Mouse (Mus musculus): Measurements from ENCODE around the gene Zfp784.

DNA sequence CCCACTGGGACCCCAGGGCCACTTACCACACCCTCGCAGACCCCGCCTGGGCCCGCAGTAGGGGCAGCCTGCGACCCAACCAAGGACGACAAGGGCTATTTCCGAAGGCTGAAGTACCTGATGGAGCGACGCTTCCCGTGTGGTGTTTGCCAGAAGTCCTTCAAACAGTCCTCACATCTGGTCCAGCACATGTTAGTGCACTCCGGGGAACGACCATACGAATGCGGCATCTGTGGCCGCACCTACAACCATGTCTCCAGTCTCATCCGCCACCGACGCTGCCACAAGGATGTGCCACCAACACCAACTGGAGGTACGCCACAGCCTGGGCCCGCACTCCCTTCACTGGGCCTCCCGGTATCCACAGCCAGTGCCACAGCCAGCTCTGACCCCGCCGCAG is 8.7 kb downstream of the Zfp784 start:
- TF ChIP-seq POLR2A (IDR thresholded peaks at IDR 0.05; ENCODE audit: extremely low read depth, insufficient read depth, low read length) (no peak), CTCF (IDR thresholded peaks at IDR 0.05; ENCODE audit: low read depth, low read length) (no peak)

Measured in liver, adult 2 months (tissue).